Mouse (Mus musculus) ZHBTc4 (cell line): ENCODE measurements at regions not wholly inside any gene's neighbourhood (a gene's known extent, or its start where the extent isn't known, plus 50 kb on each side); places are given as distances from the start of the nearest gene placed in this dataset.

ENCODE experiments used
- DNase-seq: peaks from one replicate; pipeline ENCODE4 v3.0.0-alpha.2; 2011; ENCODE audit warnings: low read depth, low spot score

GRCm38 (mm10) chr9:67698796-67699195 is 60.4 kb upstream of the C2cd4b start:
- DNase-seq = no peak

GRCm38 (mm10) chr9:67699846-67700579 is 59.2 kb upstream of the C2cd4b start:
- DNase-seq = peak; percentile 51

GRCm38 (mm10) chr9:67708246-67708960 is 50.8 kb upstream of the C2cd4b start:
- DNase-seq = no peak
